Mouse (Mus musculus): Measurements from ENCODE around the gene Ccna1.
A peak's percentile ranks its signal among the peaks of the same experiment; 100 is the strongest.

The Ccna1 gene

DNA sequence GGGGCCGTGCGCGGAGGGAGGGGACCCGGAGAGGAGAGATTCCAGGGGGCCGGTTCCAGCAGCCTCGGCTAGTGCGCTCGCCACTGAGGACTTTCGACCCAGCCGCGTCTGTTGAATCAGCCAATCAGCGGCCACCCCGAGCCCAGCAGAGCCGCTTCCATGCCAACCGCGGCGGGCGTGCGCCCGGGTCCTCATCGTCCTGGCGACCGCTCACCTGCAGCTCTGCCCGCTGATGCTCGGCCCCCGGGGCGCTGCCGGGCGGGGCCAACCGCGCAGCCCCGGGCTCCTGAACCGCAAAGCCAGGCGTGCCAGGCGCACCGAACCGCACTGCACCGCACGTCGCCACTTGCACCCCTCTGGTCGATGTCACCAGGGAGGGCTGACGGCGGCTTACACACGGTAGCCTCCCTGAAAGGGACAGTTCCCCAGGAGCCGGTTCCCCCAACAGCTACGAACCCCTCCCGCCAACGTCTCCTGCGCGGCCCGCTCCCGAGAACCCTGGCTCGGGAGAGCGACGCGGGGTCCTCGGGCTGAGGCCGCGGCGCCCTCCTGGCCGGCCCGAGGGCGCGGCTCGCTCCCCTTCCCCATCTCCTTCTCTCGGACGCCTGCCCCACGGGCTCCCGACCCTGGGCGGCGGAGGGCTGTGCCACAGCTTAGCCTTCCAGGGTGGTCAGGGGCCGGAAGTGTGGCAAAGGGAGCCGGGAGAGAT, at the start of gene Ccna1:
TSS of gene Ccna1 (minus strand) at position 464 of the 709 bp plus-strand sequence.
- peak in 1 of 2 experiments; percentile 65 for DNase-seq (ENCODE audit: low spot score in 2 of 2)

DNA sequence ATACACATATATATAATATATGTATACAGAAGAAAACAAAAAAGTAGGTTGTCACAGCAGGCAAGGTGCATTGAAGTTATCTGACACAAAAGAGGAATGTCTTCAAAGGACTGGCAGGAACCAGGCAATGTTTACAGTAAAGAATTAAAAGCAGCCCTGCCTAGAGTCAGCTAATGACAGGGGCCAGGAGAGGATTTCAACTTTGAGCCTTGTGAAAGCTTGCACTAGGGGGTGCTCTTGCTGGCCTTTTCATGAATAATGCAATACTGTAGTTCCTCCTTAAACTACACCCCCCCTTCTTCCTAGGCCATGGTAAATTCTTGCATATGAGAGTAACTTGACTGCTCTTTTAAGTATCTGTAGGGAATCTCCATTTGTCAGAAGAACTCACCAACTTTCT, 45.8 kb upstream of the Ccna1 start:
- DNase-seq (ENCODE audit: low spot score in 2 of 2) = no peak

- DNase-seq (ENCODE audit: low spot score in 2 of 2) = no peak
Measured at GRCm38 (mm10) chr3:55098990-55099389, 43.7 kb upstream of the Ccna1 start.

GRCm38 (mm10) chr3:55098014-55098413, 42.7 kb upstream of the Ccna1 start:
- no peak for DNase-seq (ENCODE audit: low spot score in 2 of 2)

- no peak for DNase-seq (ENCODE audit: low spot score in 2 of 2)
Measured at GRCm38 (mm10) chr3:55097186-55097585, 41.9 kb upstream of the Ccna1 start.

DNA sequence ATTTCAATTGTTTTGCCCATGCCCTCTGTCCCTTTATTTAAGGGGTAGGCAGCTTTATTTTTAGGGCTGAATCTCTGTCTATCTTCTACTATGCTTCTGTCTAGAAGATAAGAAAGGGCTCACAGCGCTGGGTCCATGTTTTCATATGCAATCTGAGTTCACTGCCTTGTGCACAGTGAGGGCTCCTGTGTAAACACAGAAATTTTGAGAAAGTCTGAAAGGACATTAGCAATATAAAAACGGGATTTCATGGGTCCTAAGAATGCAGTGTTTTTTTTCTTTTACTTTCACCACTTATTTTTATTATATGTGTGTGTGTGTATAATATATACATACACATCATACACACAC, 41.3 kb upstream of the Ccna1 start:
- no peak for DNase-seq (ENCODE audit: low spot score in 2 of 2)

DNA sequence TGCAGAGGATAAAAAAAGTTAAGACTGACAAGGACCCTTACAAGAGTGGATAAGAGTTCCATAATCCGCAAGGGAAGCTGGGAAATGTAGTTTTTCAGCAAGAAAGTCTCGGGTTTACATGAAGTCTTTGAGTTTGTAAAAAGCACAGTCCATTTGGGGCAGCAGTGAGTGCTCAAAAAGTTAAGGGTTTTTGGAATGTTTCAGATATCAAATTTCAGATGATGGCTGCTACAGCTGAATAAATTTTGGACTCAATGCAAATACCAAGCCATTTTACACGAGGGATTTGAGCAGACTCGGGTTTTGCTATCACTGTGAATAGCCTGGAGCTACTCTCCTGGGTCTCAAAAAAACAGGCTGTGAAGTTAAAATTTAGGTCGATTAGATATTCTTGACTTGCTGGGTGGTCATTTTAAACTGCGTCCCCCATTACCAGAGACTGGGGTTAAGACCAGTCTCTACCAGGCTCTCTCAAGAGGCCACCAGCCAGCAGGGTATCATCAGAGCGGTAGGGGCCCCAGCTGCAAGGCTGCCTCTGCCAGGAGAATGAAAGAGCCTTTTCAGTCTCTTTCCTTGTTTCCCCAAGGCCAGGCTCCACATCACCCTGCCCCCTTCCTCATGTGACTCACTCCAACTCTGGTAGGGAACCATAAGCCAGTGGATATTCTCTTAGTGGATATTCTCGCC, 40.8 kb upstream of the Ccna1 start:
- DNase-seq (ENCODE audit: low spot score in 2 of 2) = no peak

GRCm38 (mm10) chr3:55093161-55093560, 37.9 kb upstream of the Ccna1 start:
- no peak for DNase-seq (ENCODE audit: low spot score in 2 of 2)

- DNase-seq (ENCODE audit: low spot score in 2 of 2) = no peak
Measured at GRCm38 (mm10) chr3:55089291-55089690, 34.0 kb upstream of the Ccna1 start.

GRCm38 (mm10) chr3:55088843-55089242, 33.5 kb upstream of the Ccna1 start:
- DNase-seq (ENCODE audit: low spot score in 2 of 2) = no peak

DNA sequence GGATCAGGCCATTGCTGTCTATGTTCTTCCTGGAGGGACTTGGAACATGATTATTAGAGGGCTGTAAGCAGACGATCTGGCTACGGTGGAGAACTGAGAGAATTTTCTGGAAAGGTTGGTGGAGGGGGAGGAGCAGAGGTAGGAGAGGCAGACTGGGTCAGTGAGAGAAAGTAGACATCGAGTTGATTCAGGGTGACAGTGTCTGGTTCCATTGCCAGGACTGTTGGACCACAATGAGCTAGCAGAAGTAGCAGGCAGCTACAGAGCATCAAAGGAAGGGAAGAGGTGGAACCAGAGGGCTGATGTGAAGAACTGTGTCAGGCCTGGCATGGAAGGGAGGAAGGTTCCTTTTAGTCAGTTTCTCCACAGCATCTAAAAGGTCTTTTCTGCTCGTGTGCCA, 33.1 kb upstream of the Ccna1 start:
- DNase-seq (ENCODE audit: low spot score in 2 of 2) = no peak

- no peak for DNase-seq (ENCODE audit: low spot score in 2 of 2)
Measured at GRCm38 (mm10) chr3:55087360-55087759, 32.1 kb upstream of the Ccna1 start.

- DNase-seq (ENCODE audit: low spot score in 2 of 2) = no peak
Measured at GRCm38 (mm10) chr3:55086948-55087347, 31.6 kb upstream of the Ccna1 start.

DNA sequence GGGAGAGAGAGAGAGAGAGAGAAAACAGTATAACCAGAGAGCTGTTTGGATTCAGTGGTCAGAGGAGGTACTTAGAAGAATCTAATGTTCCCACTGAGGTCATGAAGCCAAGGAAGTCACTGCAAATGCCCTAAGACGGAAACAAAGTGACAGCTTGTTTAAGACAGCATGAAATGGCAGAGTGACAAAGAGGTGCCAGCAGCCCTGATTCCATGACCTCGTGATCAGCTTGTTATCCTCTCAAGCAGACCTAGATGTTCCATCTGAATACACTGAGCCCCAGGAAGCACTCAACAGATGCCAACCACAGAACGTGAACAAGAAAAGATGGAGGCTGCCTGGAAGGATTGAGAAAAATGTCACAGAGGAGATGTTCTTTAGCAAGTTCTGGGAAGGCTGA, 30.4 kb upstream of the Ccna1 start:
- DNase-seq (ENCODE audit: low spot score in 2 of 2) = no peak

- no peak for DNase-seq (ENCODE audit: low spot score in 2 of 2)
Measured at GRCm38 (mm10) chr3:55084781-55085180, 29.5 kb upstream of the Ccna1 start.

DNA sequence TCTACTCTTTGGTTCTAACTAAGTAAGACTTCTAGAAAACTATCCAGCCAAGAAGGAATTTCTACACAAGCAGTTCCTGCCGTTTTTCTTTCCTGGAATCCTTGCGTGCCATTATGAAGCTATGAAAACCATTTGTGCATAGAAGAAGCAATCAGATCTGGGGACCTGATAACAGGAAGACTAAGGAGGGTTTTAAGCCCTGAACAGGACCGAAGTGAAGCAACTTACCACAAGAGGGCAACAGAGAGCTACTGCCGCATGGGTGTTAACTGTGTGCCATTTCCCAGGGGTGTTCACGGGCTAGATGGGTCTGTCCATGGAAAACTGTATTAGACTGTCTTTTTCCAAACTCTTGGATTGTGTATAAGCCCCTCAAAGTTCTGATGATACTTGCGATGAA, 24.8 kb upstream of the Ccna1 start:
- peak; percentile 25 to 71 for DNase-seq (ENCODE audit: low spot score in 2 of 2)

DNA sequence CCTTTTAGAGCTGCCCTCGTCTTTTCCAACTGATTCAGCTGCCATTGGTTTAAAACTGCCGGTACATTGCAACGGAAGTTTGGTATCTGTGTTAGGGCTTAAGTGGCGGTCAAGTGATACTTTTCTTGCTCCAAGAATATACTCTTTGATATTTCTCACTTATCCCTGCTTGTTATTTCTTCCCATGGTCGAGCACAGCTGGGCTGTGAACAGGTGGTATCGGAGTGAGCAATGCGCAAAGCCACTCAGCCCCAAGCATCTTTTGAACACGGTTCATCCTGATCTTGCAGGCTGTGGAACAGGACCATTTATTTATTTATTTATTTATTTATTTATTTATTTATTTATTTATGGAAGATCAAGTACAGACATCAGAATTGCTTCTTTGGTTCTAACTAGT, 24.3 kb upstream of the Ccna1 start:
- DNase-seq (ENCODE audit: low spot score in 2 of 2) = no peak

GRCm38 (mm10) chr3:55078233-55078632, 22.9 kb upstream of the Ccna1 start:
- peak in 1 of 2 experiments; percentile 45 for DNase-seq (ENCODE audit: low spot score in 2 of 2)

- no peak for DNase-seq (ENCODE audit: low spot score in 2 of 2)
Measured at GRCm38 (mm10) chr3:55075294-55075648, 20.0 kb upstream of the Ccna1 start.

GRCm38 (mm10) chr3:55074576-55075293, 19.4 kb upstream of the Ccna1 start:
- no peak for DNase-seq (ENCODE audit: low spot score in 2 of 2)

DNA sequence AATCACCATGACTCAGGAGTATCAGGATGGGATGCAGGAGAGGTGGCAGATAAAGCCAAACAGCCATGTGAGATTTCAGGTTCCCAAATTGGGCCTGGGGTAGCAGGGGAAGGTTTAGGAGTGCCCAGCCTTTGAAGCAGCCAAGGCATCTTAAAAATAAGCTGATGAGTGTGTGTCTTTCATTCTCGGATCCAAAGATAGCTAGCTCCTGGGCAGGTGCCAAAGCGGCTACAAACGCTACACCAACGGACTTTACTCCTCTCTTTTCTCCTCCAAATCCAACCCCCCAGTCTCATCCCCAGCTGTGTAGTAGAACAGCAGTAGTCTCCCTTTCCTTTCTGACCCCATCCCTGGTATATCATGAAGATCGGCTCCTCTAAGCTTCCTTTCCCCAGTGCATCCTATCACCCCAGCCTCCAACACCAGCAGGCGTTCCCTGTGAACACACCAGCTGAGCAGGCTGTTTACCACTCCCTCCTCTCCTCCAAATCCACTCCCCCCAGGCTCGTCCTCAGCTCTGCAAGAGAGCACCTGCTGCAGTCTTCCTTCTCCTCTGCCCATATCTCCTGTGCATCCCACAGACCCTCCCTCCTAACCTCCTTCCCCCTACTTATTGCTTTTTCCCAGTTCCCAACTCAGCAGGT, 12.6 kb upstream of the Ccna1 start:
- DNase-seq (ENCODE audit: low spot score in 2 of 2) = no peak

GRCm38 (mm10) chr3:55066666-55067023, 11.3 kb upstream of the Ccna1 start:
- DNase-seq (ENCODE audit: low spot score in 2 of 2) = peak in 1 of 2 experiments; percentile 49

Data from spleen, postnatal 4 days (tissue).